18 mouse cellular contexts compared by ENCODE assay signal in the genomic region with DNA sequence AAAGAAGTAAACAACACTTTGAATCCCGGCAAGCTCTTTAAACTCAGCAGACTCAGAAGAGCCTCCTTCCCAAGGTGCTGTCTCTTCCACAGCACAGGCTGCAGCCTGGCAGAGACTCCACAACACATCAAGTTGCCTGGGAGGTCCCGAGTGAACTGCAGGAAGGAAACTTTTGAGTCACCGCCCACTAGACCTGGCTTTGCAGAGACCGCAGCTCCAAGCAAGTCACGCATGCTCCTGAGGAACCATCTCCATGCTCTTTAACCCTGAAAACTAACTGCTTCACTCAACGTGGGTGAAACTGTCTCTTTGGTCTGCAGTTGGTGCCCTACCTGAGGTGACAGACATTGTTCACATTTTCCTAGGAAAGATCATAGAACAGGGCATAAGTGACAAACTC. TPM values are rescaled to one million over a fixed set of nuclear protein-coding genes. Genes with fewer than 3 reads are reported as not detected.
DNase-seq lines count a peak whose midpoint lies in the region; TF ChIP-seq lines count a peak whose summit lies in the region.
"Had no signal": no experiment of that assay in that cellular context is flagged by ENCODE, and none has a peak within 500 bp of the region (broad histone marks: within the 10 kb centered on the region; RNA-seq: fewer than 3 reads in every experiment).

No protein-coding gene starts in this region.

- H3K27me3 ChIP-seq in megakaryocyte, embryonic 14.5 days (replicated peaks), result no peaks in the 10 kb centered on the region
- H3K27me3 ChIP-seq: embryonic facial prominence, embryonic 15.5 days; forebrain, embryonic 15.5 days; heart, embryonic 15.5 days; hindbrain, embryonic 15.5 days had no signal

- H3K27ac ChIP-seq in embryonic fibroblast, embryonic 13.5 days (ENCODE audit: insufficient read depth, low read length), result 0 out of 2 replicates have a peak overlapping the region, but pooled peaks have one; percentile 3
- H3K27ac ChIP-seq: embryonic facial prominence, embryonic 15.5 days; forebrain, embryonic 15.5 days; heart, adult 2 months; heart, embryonic 15.5 days; hindbrain, embryonic 15.5 days had no signal

- H3K36me3 ChIP-seq in megakaryocyte, embryonic 14.5 days (replicated peaks; ENCODE audit: low read length), result peaks cover 3% of the 10 kb centered on the region
- H3K36me3 ChIP-seq: embryonic facial prominence, embryonic 15.5 days; forebrain, embryonic 15.5 days; heart, embryonic 15.5 days had no signal

- H3K4me3 ChIP-seq in embryonic fibroblast, embryonic 13.5 days (ENCODE audit: insufficient read depth, low read length), result no peak overlapping the region
- peak overlapping the region; percentile 40 for H3K4me3 ChIP-seq in megakaryocyte, embryonic 14.5 days (replicated peaks)
- H3K4me3 ChIP-seq: embryonic facial prominence, embryonic 15.5 days; forebrain, embryonic 15.5 days; heart, adult 2 months; heart, embryonic 15.5 days; hindbrain, embryonic 15.5 days had no signal

- peak; percentile 9 for DNase-seq in lung, postnatal 36 days
- DNase-seq in lung, postnatal 10 days, result no peak
- DNase-seq in urinary bladder, adult 2 months (ENCODE audit: low spot score), result no peak
- DNase-seq in adrenal gland, adult (ENCODE audit: inconsistent age in 2 of 2, low spot score in 1 of 2), result no peak
- no peak for DNase-seq in lung, postnatal 25 days (ENCODE audit: low spot score)
- DNase-seq: adrenal gland, postnatal 14 days; B cell, adult 2 months; cerebellum, adult 18-20 months; cerebellum, adult 9-11 months; embryo, embryonic 11 days; gastrocnemius, postnatal 36 days; heart, adult 2 months had no signal

- H3K4me1 ChIP-seq in embryonic fibroblast, embryonic 13.5 days (ENCODE audit: control insufficient read depth, insufficient read depth, low read length), result peaks cover 2% of the 10 kb centered on the region; the same call in 1 of the 2 replicates
- H3K4me1 ChIP-seq in megakaryocyte, embryonic 14.5 days, result peaks cover 60% of the 10 kb centered on the region
- H3K4me1 ChIP-seq: embryonic facial prominence, embryonic 15.5 days; forebrain, embryonic 15.5 days; hindbrain, embryonic 15.5 days had no signal

- TF ChIP-seq POLR2A in embryonic fibroblast, embryonic 13.5 days (IDR thresholded peaks at IDR 0.05; ENCODE audit: low read depth, low read length), result no peak

- no peak for TF ChIP-seq CTCF in embryonic fibroblast, embryonic 13.5 days (IDR thresholded peaks at IDR 0.05; ENCODE audit: borderline replicate concordance, insufficient read depth, low read length)

- H3K9me3 ChIP-seq in megakaryocyte, embryonic 14.5 days, result no peaks in the 10 kb centered on the region
- H3K9me3 ChIP-seq: embryonic facial prominence, embryonic 15.5 days; forebrain, embryonic 15.5 days; heart, embryonic 15.5 days; hindbrain, embryonic 15.5 days had no signal

RNA-seq across cellular contexts. Expression of a gene that starts 19.6 kb away (rescaled TPM):
- polyA plus RNA-seq in embryonic fibroblast, embryonic 13.5 days (2011; ENCODE audit: insufficient read length, low read depth, missing spikeins), result 20.8 and 25.4 TPM in 2 replicates
- polyA plus RNA-seq in megakaryocyte, embryonic 14.5 days (2012; ENCODE audit: insufficient read depth, low replicate concordance), result 0.26 and 0.60 TPM in 2 replicates
- 18.9 and 23.8 TPM in 2 replicates for polyA plus RNA-seq in urinary bladder, adult 2 months (2012; rRNA removed)

Comparison
In these comparisons a context has a peak if more than half of its experiments do, and no peak if none do; other contexts are left out.
1. RNA of a gene that starts 19.6 kb away (polyA plus RNA-seq): 20.8 to 25.4 TPM in embryonic fibroblast, embryonic 13.5 days and 18.9 to 23.8 TPM in urinary bladder, adult 2 months; 0.26 to 0.60 TPM in megakaryocyte, embryonic 14.5 days; every median in the first group is over 10 times any median in the second.